Mouse (Mus musculus) kidney, postnatal 10 days (tissue): ENCODE results near the gene Prickle4.
A peak's percentile ranks its signal among the peaks of the same experiment; 100 is the strongest.

Source experiments
- DNase-seq: peaks from one replicate; pipeline ENCODE4 v3.0.0; 2021; ENCODE audit warnings: mixed read lengths

Prickle4 gene

GRCm38 (mm10) chr17:47694503-47695336 is at the start of gene Prickle4:
Prickle4 (minus strand) TSS chr17:47694736.
- DNase-seq: peak; percentile 99

- no peak for DNase-seq
These were observed 49.5 kb upstream of the Prickle4 start for GRCm38 (mm10) chr17:47744086-47744485.

DNA sequence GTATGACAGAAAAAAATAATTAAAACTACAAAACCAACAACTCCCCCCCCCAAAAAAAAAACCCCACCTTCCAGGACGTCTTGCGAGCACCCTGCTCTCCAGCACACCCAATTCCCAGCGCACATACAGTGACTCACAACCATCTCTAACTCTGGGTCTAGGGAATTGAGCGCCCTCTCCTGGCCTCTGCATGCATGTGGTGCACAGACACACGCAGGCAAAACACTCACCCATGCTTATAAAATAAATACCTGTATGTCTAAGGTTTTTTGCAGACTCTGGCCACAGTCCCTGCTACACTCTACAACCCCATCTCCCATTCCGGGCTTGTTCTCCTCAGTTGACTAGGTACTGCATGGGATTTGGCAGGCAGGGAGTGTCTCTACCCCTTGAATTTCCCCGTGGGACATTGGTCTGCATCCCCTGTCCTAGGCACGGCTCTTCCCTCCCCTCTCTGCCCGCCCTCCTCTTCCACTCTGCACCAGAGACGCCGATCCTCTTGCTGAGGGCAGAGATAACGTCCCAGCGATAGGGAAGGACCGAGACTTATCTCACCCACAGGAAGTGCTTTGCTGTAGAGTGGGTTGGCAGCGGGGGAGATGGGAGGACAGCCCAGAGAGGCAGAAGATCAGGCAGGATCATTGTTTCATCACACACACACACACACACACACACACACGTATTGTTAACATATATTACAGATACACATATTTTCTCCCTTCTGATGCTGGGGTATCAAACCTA is 48.6 kb upstream of the Prickle4 start:
- DNase-seq: no peak

- no peak for DNase-seq
These were observed 45.6 kb upstream of the Prickle4 start for GRCm38 (mm10) chr17:47740186-47740585.

DNA sequence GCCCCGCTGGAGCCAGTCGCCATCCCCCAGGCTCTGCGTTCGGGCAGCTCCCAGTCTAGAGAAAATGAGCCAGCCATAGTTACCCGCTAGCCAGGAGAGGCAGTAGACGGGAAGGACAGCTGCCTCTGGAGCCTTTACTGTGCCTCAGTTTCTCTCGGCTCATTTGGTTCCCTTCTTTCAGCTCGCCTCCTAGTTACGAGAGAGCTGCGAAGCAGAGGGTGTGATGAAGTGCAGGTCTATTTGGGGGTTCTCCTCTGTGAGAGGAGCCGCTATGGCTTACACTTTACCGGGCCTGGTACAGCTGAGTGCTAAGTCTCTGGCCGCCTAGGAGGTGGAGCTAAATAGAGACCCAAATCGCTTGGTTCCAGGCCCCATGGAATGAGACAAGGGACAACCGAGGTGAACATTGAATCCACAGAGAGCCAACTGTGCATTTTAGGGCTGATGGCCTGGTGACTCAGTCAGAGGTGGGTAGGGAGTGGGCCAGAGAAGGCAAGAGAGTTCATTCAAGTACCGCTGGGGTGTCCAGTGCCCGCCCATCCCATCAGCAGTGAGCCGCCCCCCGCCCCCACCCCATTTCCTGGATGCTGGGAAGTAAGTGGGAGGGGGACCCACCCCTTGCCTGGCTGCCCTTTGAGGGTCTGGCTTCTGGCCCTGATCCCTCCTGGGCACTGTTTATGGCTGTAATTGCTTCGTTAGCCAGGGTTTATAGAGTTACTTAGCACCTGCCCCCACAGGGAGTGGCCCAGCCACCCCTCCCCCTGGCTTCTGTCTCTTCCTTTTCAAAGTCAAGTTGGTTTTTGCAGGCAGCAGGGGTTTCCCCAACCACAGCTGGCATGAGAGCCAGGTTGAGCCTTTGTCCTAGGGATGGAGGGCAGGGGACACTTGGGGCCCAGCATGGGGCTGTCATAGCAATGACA is 44.6 kb upstream of the Prickle4 start:
- DNase-seq: peak; percentile 59

DNA sequence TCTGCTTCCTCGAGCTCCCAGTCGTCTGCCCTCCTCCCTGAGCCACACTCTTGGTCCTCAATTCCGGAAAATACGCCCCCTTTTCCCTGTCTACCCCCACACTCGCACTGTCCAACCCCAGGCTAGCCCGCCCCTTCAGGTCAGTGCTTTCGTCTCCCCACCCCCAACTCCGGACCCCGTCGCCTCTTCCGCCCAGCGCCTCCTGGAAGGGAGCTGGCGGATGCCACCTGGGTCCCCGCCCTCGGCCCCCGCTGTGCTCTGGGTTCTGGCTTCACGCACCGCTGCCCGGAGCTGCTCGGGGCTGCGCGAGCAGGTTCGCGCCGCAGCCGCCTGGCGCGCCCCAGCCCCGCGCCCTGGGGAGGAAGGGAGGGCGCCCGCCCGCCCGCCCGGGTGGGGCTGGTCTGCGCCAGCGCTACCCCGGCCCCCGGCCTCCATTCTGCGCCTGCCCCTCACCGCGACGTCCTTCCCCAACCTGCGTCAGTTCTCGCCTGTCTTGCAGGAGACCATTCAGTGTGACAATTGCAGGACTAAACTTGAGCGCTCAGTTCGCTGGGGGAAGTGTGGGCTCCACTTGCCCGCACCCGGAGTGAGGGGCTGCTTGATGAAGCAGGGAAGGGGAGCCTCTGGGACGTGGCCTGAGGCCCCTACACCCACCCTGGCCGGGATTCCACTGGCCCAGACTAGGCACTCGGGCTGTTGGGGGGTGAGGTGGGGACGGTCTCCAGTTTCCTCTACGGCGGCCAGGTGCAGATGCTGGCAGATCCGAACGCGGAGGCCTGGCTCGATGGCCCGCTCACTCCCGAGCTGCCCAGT is 43.7 kb upstream of the Prickle4 start:
- DNase-seq: peak; percentile 86

DNA sequence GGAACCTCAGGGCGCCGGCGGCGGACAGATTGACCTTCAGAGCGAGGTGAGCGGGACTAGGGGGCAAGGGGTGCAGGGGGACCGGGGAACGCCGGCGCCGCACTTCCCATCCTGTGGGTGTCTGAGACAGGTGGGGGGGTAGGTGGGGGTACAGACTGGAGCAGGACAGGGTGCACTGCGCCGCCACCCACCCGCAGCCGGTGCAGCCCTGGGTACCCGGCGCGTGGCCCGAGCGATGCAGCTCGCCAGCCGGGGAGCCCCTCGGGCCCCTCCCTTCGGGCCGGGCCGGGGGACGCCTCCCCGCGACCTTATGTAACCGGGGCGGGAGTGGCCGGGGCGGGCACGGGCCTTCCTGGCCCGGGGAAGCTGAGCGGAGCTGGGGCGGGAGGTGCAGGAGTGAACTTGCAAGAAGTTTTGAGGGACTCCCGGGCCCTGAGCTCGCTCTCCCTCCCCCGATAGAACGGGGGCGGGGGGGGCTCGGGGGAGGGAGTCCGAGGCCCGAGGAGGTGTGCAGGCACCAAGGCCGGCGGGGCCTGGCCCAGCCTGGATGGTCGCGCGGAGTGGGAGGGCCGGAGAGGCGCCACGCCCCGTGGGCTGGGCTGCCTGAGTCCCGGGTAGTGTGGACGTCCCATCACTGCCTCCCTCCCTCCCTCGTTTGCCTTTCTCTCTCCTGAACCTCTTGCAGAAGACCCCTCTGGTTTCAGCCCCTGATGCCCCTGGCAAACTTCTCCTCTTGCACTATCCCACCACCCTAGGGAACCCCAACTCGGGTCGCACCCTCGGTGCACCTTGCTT is 42.9 kb upstream of the Prickle4 start:
- DNase-seq: peak; percentile 95

GRCm38 (mm10) chr17:47736856-47737255 is 42.3 kb upstream of the Prickle4 start, which contains the start of gene Tfeb:
Tfeb (plus strand) TSS chr17:47737030.
- DNase-seq: peak; percentile 99

GRCm38 (mm10) chr17:47735553-47736100 is 41.1 kb upstream of the Prickle4 start:
- DNase-seq: no peak

DNA sequence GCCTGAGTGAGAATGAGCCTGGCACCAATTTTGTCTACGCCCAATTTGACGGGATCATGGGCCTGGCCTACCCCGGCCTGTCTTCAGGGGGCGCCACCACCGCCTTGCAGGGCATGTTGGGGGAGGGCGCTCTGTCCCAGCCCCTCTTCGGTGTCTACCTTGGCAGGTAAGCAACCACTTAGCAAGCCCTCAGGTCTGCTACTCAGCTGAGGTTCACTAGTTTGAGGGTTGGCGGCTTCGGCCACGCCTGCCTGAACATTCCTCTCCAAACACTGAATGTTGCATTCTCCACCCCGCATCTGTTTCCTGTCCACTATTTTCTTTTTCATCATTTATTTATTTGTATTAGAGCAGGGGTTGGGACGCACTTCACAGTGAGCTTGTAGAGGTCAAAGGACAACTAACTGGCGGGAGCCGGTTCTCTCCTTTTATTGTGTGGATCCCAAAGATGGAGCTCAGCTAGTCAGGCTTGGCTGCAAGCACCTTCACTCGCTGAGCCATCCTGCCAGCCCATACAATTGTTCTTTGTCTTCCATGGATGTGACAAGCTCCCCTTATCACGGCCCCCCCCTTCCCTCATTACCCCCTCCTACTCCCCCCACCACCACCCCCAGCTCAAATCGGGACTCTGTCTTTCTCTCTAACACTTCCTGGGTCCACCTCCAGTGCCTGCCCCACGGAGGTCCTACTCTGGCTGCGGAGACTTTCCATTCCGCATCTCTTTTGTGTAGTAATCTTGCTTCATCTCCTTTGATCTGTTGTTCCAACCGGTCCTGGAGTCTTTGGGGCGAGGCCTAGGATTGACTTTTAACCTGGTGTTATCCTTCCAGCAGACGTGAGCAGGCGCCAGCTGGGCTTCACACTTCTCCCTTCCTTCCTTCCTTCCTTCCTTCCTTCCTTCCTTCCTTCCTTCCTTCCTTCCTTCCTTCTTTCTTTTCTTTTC is 36.4 kb upstream of the Prickle4 start:
- peak; percentile 27 for DNase-seq

- DNase-seq: no peak
These were observed 32.0 kb upstream of the Prickle4 start, which contains the start of gene Pgc for GRCm38 (mm10) chr17:47726566-47726965. Pgc (plus strand) TSS chr17:47726842.

GRCm38 (mm10) chr17:47721183-47721582 is 26.6 kb upstream of the Prickle4 start:
- no peak for DNase-seq

GRCm38 (mm10) chr17:47715037-47715436 is 20.5 kb upstream of the Prickle4 start:
- no peak for DNase-seq

DNA sequence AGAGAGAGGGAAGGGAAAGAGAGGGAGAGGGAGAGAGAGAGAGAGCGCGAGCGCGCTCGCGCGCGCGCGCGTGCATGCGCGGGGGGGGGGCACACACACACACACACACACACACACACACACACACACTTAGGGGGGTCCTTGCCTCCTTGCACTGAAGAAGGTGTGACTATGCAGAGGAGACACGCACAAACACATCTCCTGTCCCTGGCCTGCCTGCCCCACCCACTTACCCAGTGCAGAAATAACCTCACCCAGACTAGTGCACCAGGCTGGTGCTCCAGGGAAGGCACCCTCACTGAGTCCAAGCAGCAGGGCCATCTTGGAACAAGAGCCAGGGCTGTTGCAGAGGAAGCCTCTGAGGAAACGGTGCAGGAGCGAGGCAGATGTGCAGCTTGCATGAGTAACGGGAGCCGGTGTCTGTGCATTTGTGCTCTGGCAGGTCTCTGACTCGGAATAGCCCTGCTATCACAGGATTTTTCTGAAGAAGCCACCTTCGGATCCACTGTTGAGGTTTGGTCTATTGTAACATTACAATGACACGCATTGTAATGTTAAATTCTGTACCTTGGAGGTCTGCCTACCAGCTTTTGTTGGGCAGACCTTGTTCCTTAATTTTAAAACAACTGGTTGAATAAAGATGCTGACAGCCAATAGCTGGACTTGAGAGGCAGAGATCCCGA is 18.5 kb upstream of the Prickle4 start:
- no peak for DNase-seq

DNA sequence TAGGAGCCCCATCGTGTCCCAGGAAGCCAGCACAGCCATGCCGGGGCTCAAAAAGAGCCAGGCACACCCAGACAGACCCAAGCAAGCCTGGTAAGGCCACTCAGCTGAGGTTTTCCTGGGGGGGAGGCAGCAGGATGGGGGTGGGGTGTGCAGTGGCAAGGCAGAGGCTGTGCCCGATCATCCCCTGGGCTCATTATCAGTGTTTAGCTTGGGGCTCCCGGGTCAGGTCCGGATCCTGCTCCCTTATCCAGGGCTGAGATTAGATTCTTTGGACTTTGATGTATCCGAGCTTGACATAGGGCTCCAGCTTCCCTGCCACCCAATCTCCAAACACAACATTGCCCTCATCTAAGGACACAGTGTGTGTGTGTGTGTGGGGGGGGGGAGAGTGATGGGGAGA is 17.3 kb upstream of the Prickle4 start:
- DNase-seq: no peak

DNA sequence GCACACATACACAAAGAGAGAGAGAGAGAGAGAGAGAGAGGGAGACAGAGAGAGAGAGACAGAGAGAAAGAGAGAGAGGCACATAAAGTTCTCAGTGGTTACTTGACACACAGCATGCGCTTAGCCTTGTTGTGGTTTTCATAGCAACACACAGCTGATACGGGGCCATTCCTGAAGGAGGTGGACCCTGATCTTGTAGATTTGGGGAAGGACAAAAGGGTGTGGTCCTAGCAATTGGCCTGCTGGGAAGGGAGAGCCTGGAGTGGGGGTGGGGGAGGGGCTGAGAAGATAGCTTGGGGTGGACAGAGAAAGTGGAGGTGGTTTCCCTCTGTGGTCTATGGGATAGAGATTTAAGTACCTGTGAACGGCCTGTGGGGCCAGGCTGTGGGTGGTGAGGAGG is 15.5 kb upstream of the Prickle4 start:
- no peak for DNase-seq

- no peak for DNase-seq
These were observed 14.4 kb upstream of the Prickle4 start for GRCm38 (mm10) chr17:47708972-47709371.

DNA sequence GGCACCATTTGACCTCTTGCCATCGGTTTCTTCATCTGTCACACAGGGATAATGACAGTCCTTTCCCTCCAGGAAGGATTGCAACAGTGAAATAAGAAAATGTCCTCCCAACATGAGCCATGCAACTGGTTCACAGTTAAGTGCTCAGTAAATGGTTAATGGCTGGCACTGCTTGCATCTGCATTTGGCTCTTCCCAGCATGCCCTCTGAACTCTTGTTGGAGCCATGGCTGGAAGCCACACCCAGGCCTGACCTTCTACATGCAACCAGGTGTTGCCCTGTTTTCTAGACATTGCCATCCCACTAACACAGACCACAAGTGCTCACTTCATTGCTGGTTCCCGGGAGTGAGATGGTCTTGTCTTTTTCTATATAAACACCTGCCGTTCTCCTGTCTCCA is 13.4 kb upstream of the Prickle4 start:
- DNase-seq: no peak

DNA sequence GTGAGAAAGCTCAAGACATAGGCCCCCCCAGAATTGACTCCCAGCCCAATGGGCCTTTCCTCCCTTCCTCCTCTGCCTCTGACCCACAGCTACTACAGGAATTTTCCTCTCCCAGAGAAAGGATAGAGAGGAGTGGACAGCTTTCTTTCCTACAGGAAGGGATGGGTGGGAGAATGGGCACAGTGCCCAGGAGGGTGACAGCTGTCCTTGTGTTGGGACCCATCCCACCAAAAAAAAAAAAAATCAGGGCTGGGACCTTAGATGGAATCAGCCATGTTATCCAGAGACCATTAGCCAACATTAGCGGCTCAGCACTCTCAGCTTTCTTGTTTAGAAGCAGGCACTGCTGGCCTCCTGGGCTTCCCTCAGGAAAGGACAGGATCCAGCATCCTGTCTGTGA is 11.7 kb upstream of the Prickle4 start:
- DNase-seq: peak; percentile 73
